Mouse (Mus musculus) kidney, postnatal 14 days (tissue): ENCODE results near the gene Homez.

Experiments
- DNase-seq: peaks from one replicate; pipeline ENCODE4 v3.0.0; 2022; ENCODE audit warnings: mixed read lengths

The Homez gene

DNA sequence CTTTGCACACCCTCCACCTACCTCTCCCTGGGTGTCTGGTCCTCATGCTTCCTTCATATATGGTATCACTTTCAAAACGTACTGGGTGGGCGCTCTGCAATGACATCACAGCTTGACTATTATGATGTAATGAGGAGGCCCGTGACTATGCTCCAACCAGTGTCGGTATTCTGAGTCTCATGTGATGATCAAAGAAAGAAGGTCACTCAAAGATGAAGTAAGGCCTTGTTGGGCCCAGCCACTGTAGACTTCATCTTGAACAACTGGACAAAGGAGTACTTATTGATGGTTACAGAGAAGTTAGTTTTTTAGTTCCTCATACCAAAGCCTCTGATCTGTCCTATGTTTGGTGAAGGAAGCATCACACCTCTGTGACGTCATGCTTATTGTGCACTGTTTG is at the start of gene Homez:
TSS of gene Homez (minus strand) at position 101 of the 400 bp plus-strand sequence.
- DNase-seq = no peak

DNA sequence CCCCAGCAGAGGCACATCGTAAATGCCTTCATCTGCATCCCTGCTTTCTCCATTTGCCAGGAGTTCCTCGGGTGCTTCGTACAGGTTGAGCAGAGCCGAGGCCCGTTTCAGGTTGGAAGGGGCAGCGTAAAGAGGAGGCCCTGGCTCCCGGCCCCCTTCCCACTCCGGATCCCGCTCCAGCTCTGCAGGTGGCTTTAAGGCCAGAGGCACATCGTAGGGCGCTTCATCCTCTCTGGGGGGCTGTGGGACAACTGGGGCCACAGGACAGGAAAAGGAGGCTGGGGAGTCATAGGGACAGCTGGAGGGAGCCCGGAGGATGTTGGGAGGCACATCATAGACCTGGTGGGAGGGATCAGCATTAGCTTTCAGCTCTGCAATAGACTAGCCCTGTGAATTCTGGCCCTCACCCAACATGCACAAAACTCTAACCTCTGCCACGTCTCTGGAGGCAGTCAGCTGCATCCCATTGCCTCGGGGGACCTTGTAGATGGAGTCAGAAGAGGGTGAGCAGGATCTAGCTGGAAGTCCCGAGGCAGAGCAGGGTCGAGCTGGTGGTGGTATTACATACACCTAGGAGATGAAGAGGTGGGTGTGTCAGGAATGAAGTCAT is 49.4 kb upstream of the Homez start:
- no peak for DNase-seq

GRCm38 (mm10) chr14:54913343-54913742 is 42.6 kb upstream of the Homez start:
- DNase-seq = no peak

GRCm38 (mm10) chr14:54912886-54913285 is 42.1 kb upstream of the Homez start, which contains the start of gene Slc22a17:
Slc22a17 (minus strand) TSS chr14:54913132.
- peak; percentile 80 for DNase-seq

DNA sequence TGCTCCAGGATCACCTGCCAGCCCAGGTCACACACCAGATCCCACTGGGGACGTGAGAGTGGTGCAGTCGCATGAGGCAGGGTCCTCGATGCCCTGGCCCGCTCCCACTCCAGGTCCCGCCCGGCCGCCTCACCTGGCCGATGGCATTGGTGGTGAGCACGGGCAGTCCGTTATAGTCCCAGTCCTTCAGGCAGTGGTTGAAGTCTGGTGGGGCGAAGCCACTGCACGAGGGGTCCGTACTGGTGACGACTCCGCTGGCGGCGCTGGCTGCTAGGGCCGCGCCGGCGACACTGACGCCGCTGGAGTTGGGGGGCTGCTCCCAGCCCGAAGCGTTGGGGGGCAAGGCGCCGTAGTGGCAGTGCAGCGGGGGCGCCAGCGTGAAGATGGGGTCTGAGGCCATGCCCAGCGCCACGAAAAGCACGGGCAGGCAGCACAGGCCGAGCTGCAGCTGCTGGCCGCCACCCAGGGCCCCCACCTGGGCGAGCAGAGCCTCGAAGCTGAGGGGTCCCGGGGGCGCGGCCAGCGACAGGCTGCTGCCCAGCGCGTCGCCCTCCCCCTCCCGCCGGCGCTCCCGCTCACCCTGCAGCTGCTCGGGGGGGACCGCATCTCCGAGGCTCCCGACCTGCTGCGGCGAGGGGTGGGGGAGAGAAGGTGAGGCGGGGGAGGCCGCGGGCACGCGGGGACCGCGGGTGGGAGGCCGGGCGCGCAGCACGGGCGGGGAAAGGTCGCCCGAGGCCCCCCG is 41.5 kb upstream of the Homez start:
- no peak for DNase-seq

- no peak for DNase-seq
These were observed 37.9 kb upstream of the Homez start for GRCm38 (mm10) chr14:54908682-54909081.

GRCm38 (mm10) chr14:54903641-54904040 is 32.9 kb upstream of the Homez start:
- no peak for DNase-seq

GRCm38 (mm10) chr14:54900383-54900782 is 29.6 kb upstream of the Homez start:
- DNase-seq = peak; percentile 83

- DNase-seq = no peak
These were observed 26.7 kb upstream of the Homez start for GRCm38 (mm10) chr14:54897445-54897844.

DNA sequence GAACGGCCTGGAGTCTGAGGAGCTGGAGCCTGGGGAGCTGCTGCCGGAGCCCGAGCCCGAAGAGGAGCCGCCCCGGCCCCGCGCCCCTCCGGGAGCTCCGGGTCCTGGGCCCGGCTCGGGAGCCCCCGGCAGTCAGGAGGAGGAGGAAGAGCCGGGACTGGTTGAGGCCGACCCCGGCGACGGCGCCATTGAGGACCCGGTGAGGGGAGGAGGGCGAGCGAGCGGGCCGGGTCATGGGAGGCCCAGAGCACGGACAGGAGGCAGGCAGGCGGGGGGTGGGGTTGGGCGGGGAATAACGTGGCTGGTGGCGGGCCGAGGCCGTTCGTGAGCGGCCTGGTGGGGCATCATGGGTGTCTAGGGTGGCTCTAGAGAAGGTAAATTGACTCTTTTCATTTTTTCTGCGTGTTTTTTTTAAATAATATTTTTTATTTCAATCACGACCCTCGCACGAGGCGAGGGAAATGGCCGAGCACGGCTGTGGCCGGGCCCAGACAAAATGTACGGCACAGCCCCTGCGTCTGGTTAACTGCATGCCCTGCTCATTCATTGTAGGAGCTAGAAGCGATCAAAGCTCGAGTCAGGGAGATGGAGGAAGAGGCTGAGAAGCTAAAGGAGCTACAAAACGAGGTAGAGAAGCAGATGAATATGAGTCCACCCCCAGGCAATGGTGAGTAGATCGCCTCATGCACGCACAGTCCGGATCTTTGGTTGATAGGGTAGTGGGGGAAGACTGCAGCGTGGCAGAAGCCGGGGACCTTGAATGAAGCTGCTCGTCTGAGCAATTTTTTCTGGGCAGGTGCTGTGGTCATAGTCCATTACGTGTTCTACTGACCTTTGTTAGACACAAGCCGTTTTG is 23.8 kb upstream of the Homez start:
- DNase-seq = peak; percentile 76

- DNase-seq = peak; percentile 99
These were observed 23.0 kb upstream of the Homez start for GRCm38 (mm10) chr14:54893651-54894181.

DNA sequence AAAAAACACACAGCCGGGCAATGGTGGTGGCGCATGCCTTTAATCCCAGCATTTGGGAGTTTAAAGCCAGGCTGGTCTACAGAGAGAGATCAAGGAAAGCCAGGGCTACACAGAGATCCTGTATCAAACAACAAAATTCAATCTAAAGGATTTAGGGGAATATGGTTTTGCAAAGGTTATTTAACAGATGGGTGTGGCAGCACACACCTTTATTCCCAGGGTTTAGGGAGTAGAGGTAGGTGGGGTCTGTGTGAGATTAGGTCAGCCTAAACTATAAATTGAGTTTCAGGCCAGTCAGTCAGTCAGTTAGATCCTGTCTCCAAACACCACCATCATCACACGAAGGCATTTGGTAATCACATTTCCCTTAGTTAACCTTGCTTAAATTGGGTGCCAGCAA is 21.4 kb upstream of the Homez start, which contains the start of gene Pabpn1:
TSS of gene Pabpn1 (plus strand) at position 301 of the 400 bp plus-strand sequence.
- no peak for DNase-seq

GRCm38 (mm10) chr14:54885309-54885708 is 14.5 kb upstream of the Homez start:
- no peak for DNase-seq

DNA sequence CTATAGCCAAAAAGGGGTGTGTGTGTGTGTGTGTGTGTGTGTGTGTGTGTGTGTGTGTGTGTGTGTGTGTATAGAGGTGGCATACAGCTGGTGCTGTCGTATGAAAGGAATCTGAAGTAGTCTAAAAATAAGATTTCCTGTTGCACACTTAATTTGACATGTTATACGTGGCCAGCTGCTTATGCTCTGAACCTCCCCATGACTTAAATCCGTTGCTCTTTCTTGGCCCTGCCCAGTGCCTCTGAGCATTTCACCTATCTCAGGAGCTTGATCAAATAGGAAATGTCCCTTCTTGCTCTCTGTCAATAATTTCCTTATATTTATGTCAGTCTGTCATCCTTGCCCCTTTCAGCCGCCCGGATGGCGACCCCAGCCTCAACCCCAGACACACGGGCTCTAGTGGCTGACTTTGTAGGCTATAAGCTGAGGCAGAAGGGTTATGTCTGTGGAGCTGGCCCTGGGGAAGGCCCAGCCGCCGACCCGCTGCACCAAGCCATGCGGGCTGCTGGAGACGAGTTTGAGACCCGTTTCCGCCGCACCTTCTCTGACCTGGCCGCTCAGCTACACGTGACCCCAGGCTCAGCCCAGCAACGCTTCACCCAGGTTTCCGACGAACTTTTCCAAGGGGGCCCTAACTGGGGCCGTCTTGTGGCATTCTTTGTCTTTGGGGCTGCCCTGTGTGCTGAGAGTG is 13.4 kb upstream of the Homez start:
- no peak for DNase-seq

DNA sequence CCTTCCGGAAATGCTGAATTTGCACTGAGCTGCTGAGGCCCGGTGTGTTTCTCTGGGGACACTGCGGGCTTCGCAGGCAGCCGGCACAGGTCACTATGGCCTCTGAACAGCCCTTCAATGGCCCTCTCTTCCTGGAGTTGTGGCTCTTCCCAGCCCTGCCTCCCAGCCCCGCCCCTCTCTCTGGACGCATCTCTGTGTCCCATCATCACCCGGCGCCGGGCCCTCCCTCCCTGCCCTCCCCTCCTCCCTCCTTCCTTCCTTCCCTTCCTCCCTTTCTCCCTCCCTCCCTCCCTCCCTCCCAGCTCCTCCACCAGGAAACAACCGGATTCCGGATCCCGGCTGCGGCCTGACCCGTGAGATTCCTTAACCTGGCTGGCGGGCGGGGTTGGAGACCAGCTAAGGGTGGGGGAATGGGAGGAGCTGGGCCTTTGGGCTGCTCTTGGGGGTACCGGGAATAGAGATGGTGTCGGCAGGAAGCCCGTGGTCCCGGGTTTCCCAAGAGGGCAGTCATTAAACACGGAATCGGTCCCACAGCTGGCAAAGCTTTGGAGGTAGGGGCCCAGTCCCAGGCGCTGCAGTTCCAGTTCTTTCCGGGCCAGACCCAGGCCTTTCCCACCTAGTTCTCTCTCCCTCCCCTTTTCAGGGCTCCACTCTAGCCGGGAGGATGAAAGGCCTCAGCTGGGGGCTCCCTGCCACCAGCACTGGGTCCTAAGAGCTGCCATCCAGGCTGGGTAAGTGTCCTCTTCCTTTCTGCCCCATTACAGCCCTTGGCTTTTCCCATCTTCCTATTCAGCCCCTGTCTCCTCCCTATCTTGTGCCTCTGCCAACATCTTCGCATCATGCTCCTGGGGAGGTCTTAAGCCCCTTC is 12.6 kb upstream of the Homez start, which contains the start of the genes Bcl2l2 and Gm20521:
TSS of gene Bcl2l2 (plus strand) at position 224 of the 868 bp plus-strand sequence.
TSS of gene Gm20521 (plus strand) at position 288 of the 868 bp plus-strand sequence.
- peak; percentile 93 for DNase-seq

DNA sequence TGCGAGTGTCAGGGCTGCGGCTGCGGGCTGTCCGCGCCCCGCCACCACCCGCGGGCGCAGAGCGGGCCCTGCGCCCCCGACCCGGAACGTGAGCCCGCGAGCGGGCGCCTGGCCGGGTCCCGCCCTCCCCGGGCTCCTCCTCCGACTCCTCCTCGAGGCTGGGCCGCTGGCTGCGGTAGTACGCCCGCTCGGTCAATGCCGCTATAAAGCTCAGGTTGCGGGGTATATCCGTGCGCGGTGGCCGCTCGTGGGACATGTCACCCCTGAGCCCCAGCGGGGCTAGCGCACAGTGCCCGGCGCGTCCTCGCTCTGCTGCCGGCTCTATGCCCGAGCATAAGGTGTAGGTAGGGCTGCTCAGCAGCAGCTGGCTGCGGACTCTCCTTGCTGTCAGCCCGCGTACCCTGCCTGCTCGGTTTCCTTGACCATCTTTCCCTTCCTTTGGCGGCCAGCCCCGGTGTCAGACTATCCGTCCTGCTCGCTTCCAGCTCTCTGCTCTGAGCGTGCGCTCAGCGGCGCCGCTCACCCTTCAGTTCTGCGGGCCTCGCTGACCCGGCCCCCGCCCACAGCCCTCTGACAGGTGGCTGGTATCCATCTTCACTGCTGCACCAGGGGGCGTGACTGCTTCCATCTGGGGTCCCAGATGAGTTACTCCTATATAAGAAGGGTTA is 6.4 kb upstream of the Homez start, which contains the start of gene Ppp1r3e:
TSS of gene Ppp1r3e (minus strand) at position 503 of the 668 bp plus-strand sequence.
- peak; percentile 84 for DNase-seq

DNA sequence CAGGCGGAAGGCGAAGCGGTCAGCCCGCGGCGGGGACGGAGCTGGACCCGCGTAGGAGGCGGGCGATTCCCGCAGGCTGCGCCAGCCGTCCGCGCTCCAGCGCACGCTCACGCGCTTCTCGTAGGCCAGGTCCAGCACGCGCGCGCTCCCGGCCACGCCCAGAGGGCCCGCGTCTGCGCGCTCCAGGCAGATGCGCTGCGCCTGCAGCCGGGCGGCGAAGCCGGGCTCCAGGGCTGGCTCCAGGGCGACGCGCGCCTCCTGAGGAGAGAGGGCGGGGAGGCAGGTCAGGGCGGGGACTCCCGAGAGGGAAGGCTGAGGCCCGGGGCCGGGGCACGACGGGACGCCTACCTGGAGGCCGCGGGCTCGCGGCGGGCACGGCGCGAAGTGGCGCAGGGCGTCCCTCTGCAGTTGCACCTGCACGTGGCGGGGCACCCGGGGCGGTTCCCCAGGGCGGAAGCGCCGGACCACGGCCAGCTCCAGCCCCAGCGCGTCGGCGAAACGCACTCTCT is 5.8 kb upstream of the Homez start:
- DNase-seq = peak; percentile 95

GRCm38 (mm10) chr14:54875844-54876538 is 5.2 kb upstream of the Homez start:
- DNase-seq = peak; percentile 51

GRCm38 (mm10) chr14:54874165-54874564 is 3.4 kb upstream of the Homez start:
- DNase-seq = no peak

GRCm38 (mm10) chr14:54868026-54868425 is 2.7 kb downstream of the Homez start:
- DNase-seq = no peak
